Mouse (Mus musculus): ENCODE measurements around the gene Gfi1.

Gene Gfi1

DNA sequence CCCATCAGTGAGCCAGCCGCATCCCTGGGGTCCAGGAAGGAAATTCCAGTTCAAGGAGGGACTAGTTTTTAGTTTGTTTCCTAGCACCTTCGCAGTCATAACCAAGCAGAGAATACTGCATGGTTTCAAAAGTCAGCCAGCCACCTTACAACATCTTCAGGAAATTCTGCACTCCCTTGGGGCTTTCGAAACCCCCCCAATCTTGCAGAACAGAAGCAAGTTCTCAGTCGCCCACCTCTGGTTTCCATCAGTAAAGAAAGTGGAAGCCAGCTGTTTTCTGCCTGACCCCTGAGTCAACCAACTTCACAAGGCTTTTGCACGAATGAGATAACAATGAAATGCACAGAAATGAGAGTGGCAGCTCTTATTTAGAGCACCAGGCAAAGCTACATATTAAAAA is 47.4 kb downstream of the Gfi1 start:
- in situ Hi-C loops (cut with MboI, MseI) = no loop called here

All from regulatory T cell (primary cell).